Mouse (Mus musculus) left cerebral cortex, postnatal 4 days (tissue): ENCODE results near the gene Serpinc1. TPM values are rescaled to one million over a fixed set of nuclear protein-coding genes. Genes with fewer than 3 reads are reported as not detected.
"Not testable (repeated sequence)": the region's sequence is repeated elsewhere in the genome, so short reads cannot be mapped to it uniquely, and the experiment has no call there.

Experiments used
- DNase-seq: peaks from one replicate; pipeline ENCODE4 v3.0.0-alpha.2; 2022
- intact Hi-C: fragments of 180-260 bp; cut with DNase I; formaldehyde crosslinking; loops from one replicate; pipeline ENCODE4 v1.15.1; 2025
- total RNA-seq, 2 experiments: library from RNA; stranded (reverse); gene quantifications; 2 replicates each; pipeline ENCODE4 v1.2.3; 2021

Serpinc1 gene
- total RNA-seq = under 1 TPM; 0.22 to 0.34 TPM

DNA sequence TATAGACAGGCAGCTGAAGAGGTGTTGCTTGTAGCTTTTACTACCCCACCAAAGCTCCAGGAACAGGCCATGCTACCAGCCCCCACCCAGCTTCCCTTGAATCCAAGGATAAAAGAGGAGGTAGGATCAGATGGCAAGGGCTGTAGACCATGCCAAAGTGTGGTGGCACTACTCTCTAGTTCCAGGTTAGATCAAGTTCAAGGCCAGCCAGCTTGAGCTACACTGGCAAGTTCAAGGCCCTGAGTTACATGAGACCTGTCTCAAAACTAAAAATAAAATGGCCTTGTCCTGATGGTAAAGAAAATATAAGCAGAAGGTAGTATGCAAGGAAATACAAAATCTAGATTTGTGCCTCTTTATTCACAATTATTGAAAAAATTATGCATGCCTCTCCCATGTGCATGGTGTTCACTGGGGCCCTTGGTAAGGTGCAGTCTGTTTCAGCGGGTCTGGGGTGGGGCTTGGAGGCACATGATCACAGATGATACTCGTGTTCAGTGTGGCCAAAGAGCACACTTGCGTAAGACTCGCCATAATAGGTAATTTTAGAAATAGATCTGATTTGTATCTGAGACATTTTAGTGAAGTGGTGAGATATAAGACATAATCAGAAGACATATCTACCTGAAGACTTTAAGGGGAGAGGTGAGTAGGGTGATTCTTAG, at the start of gene Serpinc1:
TSS of gene Serpinc1 (plus strand) at position 515 of the 665 bp plus-strand sequence.
- intact Hi-C loops = no loop called here
- DNase-seq = no peak

- no peak for DNase-seq
- intact Hi-C loops = no loop called here
Measured at GRCm38 (mm10) chr1:160931320-160931719, 47.1 kb upstream of the Serpinc1 start.

DNA sequence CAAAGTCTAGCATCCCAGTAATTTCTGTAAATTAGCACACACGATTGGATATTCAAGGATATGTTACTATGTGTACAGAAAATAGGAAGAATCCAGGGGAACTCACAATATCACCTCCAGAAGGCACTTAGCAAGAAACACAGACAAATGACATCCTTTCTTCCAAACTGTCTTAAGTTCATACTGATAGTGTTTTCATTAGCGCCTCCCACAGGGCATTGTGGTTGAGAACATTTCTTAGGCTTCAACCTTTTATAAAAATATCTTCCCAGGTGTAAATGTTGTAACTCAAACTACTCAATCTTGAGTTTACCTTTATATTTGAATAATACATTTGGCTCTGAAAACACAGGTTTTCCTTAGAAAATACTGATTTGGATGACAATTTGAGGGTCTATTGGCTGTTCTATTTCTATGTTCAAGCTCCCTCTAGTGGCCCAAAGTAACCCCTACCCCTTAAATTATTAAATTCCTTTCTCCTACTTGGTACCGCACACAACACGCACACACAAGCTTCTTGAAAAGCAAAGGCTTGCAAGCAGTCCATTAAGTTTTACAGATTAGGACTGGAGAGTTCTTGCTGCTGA, 44.4 kb upstream of the Serpinc1 start:
- DNase-seq = peak; percentile 4
- intact Hi-C loops = loop anchor here (1.0 kb wide), 1 partner anchor 191 kb away; no protein-coding TSS in a partner anchor

DNA sequence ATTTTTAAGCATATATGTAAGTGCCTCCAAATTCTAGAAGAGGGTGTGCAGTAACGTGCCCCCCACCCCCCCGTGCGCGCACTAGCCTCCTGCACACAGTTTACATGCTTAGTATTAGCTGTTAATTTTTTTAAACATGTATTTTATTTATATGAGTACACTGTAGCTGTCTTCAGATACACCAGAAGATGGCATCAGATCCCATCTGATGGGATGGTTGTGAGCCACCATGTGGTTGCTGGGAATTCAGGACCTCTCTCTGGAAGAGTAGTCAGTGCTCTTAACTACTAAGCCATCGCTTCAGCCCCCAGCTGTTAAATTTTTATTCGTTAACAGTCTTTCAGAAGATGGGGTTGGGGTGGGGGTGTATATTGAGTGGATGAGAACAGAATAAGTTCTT, 42.8 kb upstream of the Serpinc1 start:
- DNase-seq = peak; percentile 3
- intact Hi-C loops = no loop called here

DNA sequence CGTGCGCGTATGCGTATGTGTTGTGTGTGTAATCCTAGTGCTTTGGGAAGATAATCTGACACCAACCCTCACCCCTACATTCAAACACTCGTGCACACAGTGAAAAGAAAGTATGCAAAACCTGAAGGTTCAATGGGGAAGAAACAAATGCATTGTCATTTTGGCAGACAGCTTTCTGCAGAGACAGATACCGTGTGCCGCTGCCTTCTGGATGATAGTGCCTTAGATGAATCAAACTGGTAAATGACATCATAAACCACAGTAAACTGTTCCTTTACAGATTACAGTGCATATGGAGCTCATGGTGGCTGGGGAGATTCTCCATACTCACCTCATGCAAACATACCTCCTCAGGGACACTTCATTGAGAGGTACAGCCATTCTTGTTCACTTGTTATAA, 15.2 kb upstream of the Serpinc1 start:
- DNase-seq = no peak
- intact Hi-C loops = loop anchor here (10.0 kb wide), 2 partner anchors 62 to 1722 kb away; no protein-coding TSS in a partner anchor

GRCm38 (mm10) chr1:160967268-160967667, 11.1 kb upstream of the Serpinc1 start:
- no peak for DNase-seq

GRCm38 (mm10) chr1:160968643-160969042, 9.7 kb upstream of the Serpinc1 start:
- no peak for DNase-seq
- intact Hi-C loops = loop anchor here (10.0 kb wide), 2 partner anchors 56 to 1716 kb away; no protein-coding TSS in a partner anchor

More at GRCm38 (mm10) chr1:160967268-160967667, 11.1 kb upstream of the Serpinc1 start:
- intact Hi-C loops = loop anchor here (10.0 kb wide), 2 partner anchors 58 to 1718 kb away; no protein-coding TSS in a partner anchor

DNA sequence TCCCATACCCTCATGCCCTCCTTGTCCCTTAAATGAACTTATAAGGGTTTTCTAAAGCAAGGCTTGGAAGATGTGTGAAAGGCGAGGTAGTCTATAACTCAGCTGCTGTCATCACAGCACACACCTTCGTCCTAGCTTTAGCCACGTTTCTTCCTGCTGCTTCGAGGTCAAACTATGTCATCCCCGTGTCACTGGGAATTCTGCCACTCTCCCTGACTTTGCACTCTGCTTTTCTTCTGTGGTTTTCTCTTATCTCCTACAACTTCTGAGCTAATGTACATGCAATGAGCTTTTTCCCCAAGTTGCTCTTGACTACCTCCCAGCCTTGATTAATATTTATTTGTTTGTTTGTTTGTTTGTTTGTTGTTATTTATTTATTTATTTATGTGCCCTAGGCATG, 1.6 kb downstream of the Serpinc1 start:
- intact Hi-C loops = no loop called here

GRCm38 (mm10) chr1:160980537-160981234, 2.3 kb downstream of the Serpinc1 start:
- intact Hi-C loops = no loop called here
- no peak for DNase-seq

More for the DNA sequence above, 1.6 kb downstream of the Serpinc1 start:
- DNase-seq = no peak

DNA sequence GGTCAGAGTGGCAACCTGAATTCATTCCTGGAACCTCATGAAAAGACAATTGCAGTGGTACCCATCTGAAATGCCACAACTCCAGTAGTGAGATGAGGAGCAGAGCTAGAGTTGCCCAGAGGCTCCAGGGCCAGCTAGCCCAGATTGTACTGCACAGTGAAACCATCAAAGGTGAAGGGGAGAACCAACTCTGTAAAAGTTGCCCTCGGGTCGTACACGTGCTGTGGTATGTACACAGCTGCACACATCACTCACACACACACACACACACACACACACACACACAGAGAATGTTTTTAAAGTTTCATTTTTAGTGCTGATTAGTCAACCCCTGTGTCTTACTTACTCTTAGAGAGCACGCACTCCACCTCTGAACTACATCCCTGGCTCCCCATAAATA, 3.0 kb downstream of the Serpinc1 start:
- intact Hi-C loops = no loop called here
- DNase-seq = no peak

DNA sequence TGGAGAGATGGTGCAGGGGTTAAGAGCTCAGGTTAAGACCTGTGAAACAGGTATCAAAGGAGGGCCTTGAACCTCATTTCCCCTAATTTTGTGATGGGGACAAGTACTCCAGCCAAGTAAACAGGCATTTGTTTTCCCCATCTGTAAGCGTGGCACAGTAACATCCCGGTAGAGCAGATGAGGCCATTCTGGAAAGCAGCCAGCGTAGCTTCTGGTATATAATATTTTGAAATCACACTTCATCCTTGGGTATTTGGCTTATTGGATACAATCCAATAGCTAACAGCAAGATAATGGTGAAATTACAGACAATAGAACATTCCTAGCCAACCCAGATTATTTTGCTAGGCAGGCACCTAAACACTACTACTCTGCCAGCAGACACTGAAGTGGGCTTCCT, 4.5 kb downstream of the Serpinc1 start:
- intact Hi-C loops = no loop called here
- DNase-seq = no peak

DNA sequence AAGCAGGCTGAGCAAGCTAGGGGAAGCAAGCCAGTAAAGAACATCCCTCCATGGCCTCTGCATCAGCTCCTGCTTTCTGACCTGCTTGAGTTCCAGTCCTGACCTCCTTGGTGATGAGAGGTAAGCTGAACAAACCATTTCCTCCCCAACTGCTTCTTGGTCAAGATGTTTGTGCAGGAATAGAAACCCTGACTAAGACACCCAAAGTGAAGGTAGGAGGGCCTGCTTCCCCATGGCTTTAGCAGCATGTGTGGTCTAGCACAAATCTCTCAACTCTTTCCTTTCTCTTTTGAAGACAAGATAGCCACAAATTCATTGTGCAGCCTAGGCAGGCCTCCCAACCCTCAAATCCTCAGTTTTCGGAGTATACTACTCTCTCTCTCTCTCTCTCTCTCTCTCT, 6.3 kb downstream of the Serpinc1 start:
- intact Hi-C loops, DNase-seq: not testable (repeated sequence)

- intact Hi-C loops = no loop called here
- DNase-seq = no peak
Measured at GRCm38 (mm10) chr1:160985477-160985876, 7.1 kb downstream of the Serpinc1 start.

GRCm38 (mm10) chr1:160986881-160987635, 8.7 kb downstream of the Serpinc1 start:
- intact Hi-C loops = no loop called here
- no peak for DNase-seq

- no peak for DNase-seq
- intact Hi-C loops = no loop called here
Measured at GRCm38 (mm10) chr1:160989395-160989794, 11.0 kb downstream of the Serpinc1 start.

DNA sequence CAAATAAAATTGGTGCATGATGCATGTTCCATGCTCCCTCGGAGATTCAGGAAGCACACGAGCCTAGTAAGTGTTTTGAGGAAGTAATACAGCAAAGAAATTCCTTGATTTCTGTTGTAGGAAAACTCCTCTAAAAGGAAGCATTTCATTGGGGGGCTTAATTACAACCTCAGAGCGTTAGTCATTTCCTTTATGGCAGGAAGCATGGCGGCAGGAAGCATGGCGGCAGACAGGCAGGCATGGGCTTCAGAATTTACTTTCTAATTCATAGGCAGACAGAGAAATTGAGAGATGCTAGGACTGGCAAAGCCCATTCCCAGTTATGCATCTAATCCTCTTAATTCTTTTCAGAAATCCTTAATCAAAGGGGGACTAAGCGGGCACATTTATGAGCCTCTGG, 15.5 kb downstream of the Serpinc1 start:
- intact Hi-C loops = no loop called here
- no peak for DNase-seq

DNA sequence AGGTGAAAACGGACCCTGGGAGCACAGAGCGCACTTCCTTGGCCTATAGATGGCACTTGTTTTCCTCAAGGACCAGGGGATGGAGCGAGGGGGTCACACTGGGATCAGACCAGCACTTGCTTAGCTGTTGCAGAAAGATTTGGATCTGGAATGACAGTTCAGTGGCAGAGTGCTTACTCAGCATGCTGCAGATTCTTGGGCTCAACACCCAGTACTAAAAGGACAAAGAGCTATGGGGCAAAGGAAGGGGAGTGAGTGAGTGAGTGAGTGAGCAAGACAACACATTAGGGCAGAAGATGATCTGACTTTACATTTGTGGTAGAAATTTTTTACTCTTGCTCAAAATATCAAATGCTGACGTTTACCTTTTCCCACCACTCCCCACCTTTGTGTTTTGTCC, 26.6 kb downstream of the Serpinc1 start:
- intact Hi-C loops = no loop called here
- DNase-seq = no peak

- intact Hi-C loops = no loop called here
- no peak for DNase-seq
Measured at GRCm38 (mm10) chr1:161005526-161005925, 27.1 kb downstream of the Serpinc1 start.

- intact Hi-C loops = no loop called here
- no peak for DNase-seq
Measured at GRCm38 (mm10) chr1:161006471-161006870, 28.1 kb downstream of the Serpinc1 start.

DNA sequence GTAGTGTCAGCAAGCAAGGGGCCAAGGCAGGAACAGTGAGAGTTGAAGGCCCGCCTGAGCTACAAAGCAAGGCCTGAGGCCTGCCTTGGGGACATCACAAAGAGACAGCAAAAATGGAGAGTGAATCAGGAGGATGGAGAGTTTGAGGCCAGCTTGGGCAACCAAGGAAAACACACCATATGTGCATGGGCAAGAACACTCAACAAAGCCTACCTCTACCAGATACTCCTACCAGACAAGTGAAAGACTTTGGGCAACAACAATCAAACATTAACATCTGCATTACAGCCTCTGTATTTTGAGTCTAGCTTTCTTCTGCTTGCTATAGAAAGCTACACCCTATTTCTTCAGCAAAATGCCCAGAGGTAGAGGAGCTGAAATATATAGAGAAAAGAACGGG, 29.7 kb downstream of the Serpinc1 start:
- intact Hi-C loops = no loop called here
- no peak for DNase-seq

DNA sequence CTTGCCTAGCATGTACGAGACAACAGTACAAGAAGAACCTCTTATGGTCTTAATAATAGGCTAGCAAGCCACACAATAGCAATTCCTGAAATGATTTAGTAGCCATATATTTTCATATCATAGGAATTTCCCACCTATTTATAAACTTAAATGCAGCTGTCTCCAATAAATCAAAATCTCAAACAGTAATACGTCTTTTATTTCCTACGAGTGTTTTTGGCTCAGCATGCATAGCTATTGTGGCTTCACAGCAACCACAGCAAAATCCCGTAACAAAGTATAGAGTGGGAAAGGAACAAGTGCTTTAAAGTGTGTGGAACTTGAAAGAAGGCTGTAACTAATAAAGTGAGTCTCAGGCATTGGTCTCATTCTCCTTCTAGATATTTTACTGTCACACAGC, 32.1 kb downstream of the Serpinc1 start:
- intact Hi-C loops = no loop called here
- no peak for DNase-seq
